ENCODE assay signal across 9 mouse cellular contexts in the genomic region with DNA sequence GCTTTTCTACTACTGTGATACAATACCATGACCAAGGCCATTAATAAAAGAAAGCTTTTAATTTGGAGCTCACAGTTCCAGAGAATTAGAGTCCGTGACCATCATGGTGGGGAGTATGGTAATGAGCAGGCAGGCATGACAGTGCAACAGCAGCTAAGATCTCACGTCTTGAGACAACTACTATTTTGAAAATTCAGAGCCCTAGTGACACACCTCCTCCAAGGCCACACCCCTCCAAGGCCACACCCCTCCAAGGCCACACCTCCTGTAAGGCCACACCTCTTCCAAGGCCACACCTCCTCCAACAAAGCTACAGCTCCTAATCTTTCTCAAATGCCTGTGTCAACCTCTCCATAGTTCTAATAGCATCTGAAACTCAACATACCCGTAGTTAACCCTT. TPM values are rescaled to one million over a fixed set of nuclear protein-coding genes. Genes with fewer than 3 reads are reported as not detected.
DNase-seq lines count a peak whose midpoint lies in the region; ATAC-seq and TF ChIP-seq lines count a peak whose summit lies in the region.
"Had no signal": no experiment of that assay in that cellular context is flagged by ENCODE, and none has a peak within 500 bp of the region (broad histone marks: within the 10 kb centered on the region; RNA-seq: fewer than 3 reads in every experiment).

No protein-coding gene starts in this region.

- H3K4me2 ChIP-seq in lung, postnatal 0 days (replicated peaks; ENCODE audit: low read depth, low read length) = no peak overlapping the region
- no peak overlapping the region for H3K4me2 ChIP-seq in forebrain, embryonic 15.5 days (replicated peaks)
- H3K4me2 ChIP-seq: embryonic facial prominence, embryonic 15.5 days; lung, embryonic 15.5 days had no signal

- TF ChIP-seq EP300 in lung, postnatal 0 days (IDR thresholded peaks at IDR 0.05) = no peak

- peak; percentile 20; the same call in 1 of the 2 replicates for ATAC-seq in lung, postnatal 0 days
- ATAC-seq in forebrain, embryonic 15.5 days (replicated peaks) = no peak

- TF ChIP-seq POLR2A in brain, embryonic 14.5 days (IDR thresholded peaks at IDR 0.05; ENCODE audit: borderline replicate concordance, extremely low read depth, insufficient read depth, insufficient read length, poor library complexity, severe bottlenecking) = no peak

- 37% methylated on average over 3 of the region's 3 CpGs for WGBS in lung, postnatal 0 days
- 49% methylated on average over 3 of the region's 3 CpGs for WGBS in forebrain, embryonic 15.5 days

- no peaks in the 10 kb centered on the region for H3K27me3 ChIP-seq in lung, postnatal 0 days (replicated peaks; ENCODE audit: insufficient read depth, low read length)
- no peaks in the 10 kb centered on the region for H3K27me3 ChIP-seq in forebrain, embryonic 15.5 days
- H3K27me3 ChIP-seq: embryonic facial prominence, embryonic 15.5 days; lung, embryonic 15.5 days had no signal

- no peak overlapping the region for H3K27ac ChIP-seq in lung, postnatal 0 days (ENCODE audit: low read length)
- H3K27ac ChIP-seq in forebrain, embryonic 15.5 days (replicated peaks) = no peak overlapping the region
- H3K27ac ChIP-seq: embryonic facial prominence, embryonic 15.5 days; lung, embryonic 15.5 days had no signal

- DNase-seq in 3T3-L1 (ENCODE audit: low read depth, low spot score) = peak; percentile 46
- DNase-seq in CD8-positive naive resting alpha-beta T cell, adult 2 months (ENCODE audit: low read depth in 2 of 2, low spot score in 2 of 2) = peak; percentile 44 to 64
- DNase-seq in brain, embryonic 14.5 days (ENCODE audit: low read depth) = peak; percentile 22
- peak; percentile 75 for DNase-seq in induced T-regulatory cell, adult 2 months (ENCODE audit: low read depth)
- peak; percentile 74 for DNase-seq in lung, postnatal 0 days (ENCODE audit: low spot score)
- DNase-seq in thymus, postnatal 14 days = peak; percentile 29

- TF ChIP-seq CTCF in brain, embryonic 14.5 days (IDR thresholded peaks at IDR 0.05; ENCODE audit: borderline replicate concordance, extremely low read depth, insufficient read depth, insufficient read length) = no peak
- no peak for TF ChIP-seq CTCF in lung, postnatal 0 days (IDR thresholded peaks at IDR 0.05)

- no peak overlapping the region for H3K9ac ChIP-seq in lung, postnatal 0 days (replicated peaks; ENCODE audit: low read depth)
- no peak overlapping the region for H3K9ac ChIP-seq in forebrain, embryonic 15.5 days (replicated peaks)
- H3K9ac ChIP-seq: embryonic facial prominence, embryonic 15.5 days; lung, embryonic 15.5 days had no signal

- H3K9me3 ChIP-seq in lung, postnatal 0 days (ENCODE audit: low read length) = no peaks in the 10 kb centered on the region
- H3K9me3 ChIP-seq in forebrain, embryonic 15.5 days = no peaks in the 10 kb centered on the region
- H3K9me3 ChIP-seq: embryonic facial prominence, embryonic 15.5 days; lung, embryonic 15.5 days had no signal

- no peaks in the 10 kb centered on the region for H3K4me1 ChIP-seq in lung, postnatal 0 days (ENCODE audit: insufficient read depth, low read depth, low read length)
- peaks cover 15% of the 10 kb centered on the region for H3K4me1 ChIP-seq in forebrain, embryonic 15.5 days

- H3K4me3 ChIP-seq in lung, postnatal 0 days (ENCODE audit: low read depth, low read length) = no peak overlapping the region
- no peak overlapping the region for H3K4me3 ChIP-seq in forebrain, embryonic 15.5 days
- H3K4me3 ChIP-seq: embryonic facial prominence, embryonic 15.5 days; lung, embryonic 15.5 days had no signal

- no peaks in the 10 kb centered on the region for H3K36me3 ChIP-seq in lung, postnatal 0 days (ENCODE audit: insufficient read depth, low read length)
- H3K36me3 ChIP-seq in forebrain, embryonic 15.5 days = peaks cover 16% of the 10 kb centered on the region

RNA-seq across cellular contexts. Expression of gene Pdcd5, which starts 1.8 kb away (rescaled TPM):
- polyA plus RNA-seq in brain, embryonic 14.5 days (2012; rRNA removed) = 138 and 144 TPM in 2 replicates
- polyA plus RNA-seq in lung, postnatal 0 days (2015; fragmentation: Nextera tagmentation; extraction: Ambion mirVana) = 160 and 169 TPM in 2 replicates
- 219 and 234 TPM in 2 replicates for polyA plus RNA-seq in forebrain, embryonic 15.5 days (2015; fragmentation: Nextera tagmentation; extraction: Ambion mirVana)

Comparison
In these comparisons a context has a peak if more than half of its experiments do, and no peak if none do; other contexts are left out.
1. DNase-seq: peak in every context shown above with its lines; median percentile 75 in induced T-regulatory cell, adult 2 months; 74 in lung, postnatal 0 days; 54 in CD8-positive naive resting alpha-beta T cell, adult 2 months; 46 in 3T3-L1; 29 in thymus, postnatal 14 days; 22 in brain, embryonic 14.5 days.